Mouse (Mus musculus) embryonic facial prominence, embryonic 15.5 days (tissue): Measurements from ENCODE around the gene Serpinf1. TPM values are rescaled to one million over a fixed set of nuclear protein-coding genes. Genes with fewer than 3 reads are reported as not detected.

Experiments
- ATAC-seq: fragments of 200-750 bp; cut with Nextera tagmentation; 2 replicates; pipeline ENCODE4 v1.8.0; 2017; ENCODE audit warnings: low read depth, moderate TSS enrichment; ENCODE audit not compliant: insufficient number of reproducible peaks, low FRiP score, low TSS enrichment
- H3K27ac ChIP-seq: fragments of 300-500 bp; sonication (generic); replicated peaks from 2 replicates; pipeline ENCODE4 v1.5.1; 2015; ENCODE audit warnings: mild to moderate bottlenecking, inconsistent platforms
- H3K27me3 ChIP-seq: fragments of 300-500 bp; sonication (generic); 2 replicates; pipeline ENCODE4 v1.6.1; 2015; ENCODE audit warnings: inconsistent platforms
- H3K36me3 ChIP-seq: fragments of 300-500 bp; sonication (generic); 2 replicates; pipeline ENCODE4 v1.6.1; 2015; ENCODE audit warnings: mild to moderate bottlenecking, inconsistent platforms
- H3K4me1 ChIP-seq: fragments of 300-500 bp; sonication (generic); 2 replicates; pipeline ENCODE4 v1.6.1; 2015; ENCODE audit warnings: inconsistent platforms
- H3K4me2 ChIP-seq: fragments of 300-500 bp; sonication (generic); replicated peaks from 2 replicates; pipeline ENCODE4 v1.6.1; 2015; ENCODE audit warnings: mild to moderate bottlenecking, inconsistent platforms
- H3K4me3 ChIP-seq: fragments of 300-500 bp; sonication (generic); replicated peaks from 2 replicates; pipeline ENCODE4 v1.5.1; 2015; ENCODE audit warnings: mild to moderate bottlenecking, inconsistent platforms
- H3K9ac ChIP-seq: fragments of 300-500 bp; sonication (generic); 2 replicates; pipeline ENCODE4 v1.6.1; 2015; ENCODE audit warnings: inconsistent platforms
- H3K9me3 ChIP-seq: fragments of 300-500 bp; sonication (generic); replicated peaks from 2 replicates; pipeline ENCODE4 v1.6.1; 2016; ENCODE audit warnings: inconsistent platforms
- WGBS: fragments of 180-500 bp; shearing (Covaris S2); methylation state at CpG from one replicate; pipeline ENCODE4 v1.1.7; 2015; 5-methylcytosine and 5-hydroxymethylcytosine counted together
- polyA plus RNA-seq: library from polyadenylated mRNA; unstranded; fragments of >200 nt; fragmentation: Nextera tagmentation; extraction: Ambion mirVana; gene quantifications from 2 replicates; pipeline ENCODE4 v1.2.1, GENCODE M21; 2015

Gene Serpinf1
- polyA plus RNA-seq = 393 and 406 TPM in 2 replicates

DNA sequence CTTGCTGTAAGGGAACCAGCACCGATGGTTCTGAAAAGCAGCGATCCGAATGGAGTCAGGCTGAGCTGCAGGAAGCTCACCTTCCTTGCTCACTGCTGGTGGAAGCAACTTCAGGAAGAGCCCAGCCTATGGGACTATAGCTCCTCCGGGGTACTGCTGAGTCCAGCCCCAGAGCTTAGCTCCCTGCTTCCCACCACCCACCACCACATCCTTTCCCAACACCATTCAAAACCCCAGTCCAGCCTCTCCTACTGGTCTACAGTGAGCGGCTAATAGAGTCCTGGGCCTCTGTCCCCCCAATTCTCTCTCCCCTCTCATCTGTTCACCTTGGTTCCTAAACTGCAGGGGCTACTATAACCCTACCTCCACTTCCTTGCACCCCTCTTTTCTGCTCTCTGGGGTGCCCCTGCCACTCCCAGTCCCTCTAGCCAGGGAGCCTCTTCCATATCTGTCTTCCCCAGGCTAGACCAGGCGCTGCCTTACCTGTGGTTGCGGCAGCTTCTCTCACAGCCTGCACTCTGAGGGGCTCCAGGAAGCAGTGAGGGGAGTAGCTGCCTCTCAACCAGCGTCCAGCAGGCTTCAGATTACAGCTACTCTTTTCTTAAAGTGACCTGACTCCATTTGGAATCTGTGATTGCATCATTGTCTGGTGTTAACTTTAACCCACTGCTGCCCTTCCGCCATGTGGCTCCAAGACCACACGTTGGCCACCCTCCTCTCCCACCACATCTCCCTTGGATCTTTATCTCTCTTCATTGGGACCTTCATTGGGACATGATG lies at the start of gene Serpinf1:
Gene Serpinf1 (minus strand): TSS at position 689 of the 780 bp plus-strand sequence.
- Histone ChIP-seq H3K9ac (peak within 1 kb of the TSS; percentile 21), H3K9me3 (no peaks in the 10 kb centered on the region), H3K27ac (peak within 1 kb of the TSS; percentile 86), H3K36me3 (peaks cover 6% of the 10 kb centered on the region; the same call in 1 of the 2 replicates), H3K27me3 (no peaks in the 10 kb centered on the region), H3K4me3 (peak within 1 kb of the TSS; percentile 52), H3K4me2 (peak within 1 kb of the TSS; percentile 58), H3K4me1 (peaks cover 26% of the 10 kb centered on the region)
- WGBS = 26% methylated on average over 10 of the region's 10 CpGs
- ATAC-seq = 0 out of 2 replicates have a peak, but pooled peaks have one; percentile 9

DNA sequence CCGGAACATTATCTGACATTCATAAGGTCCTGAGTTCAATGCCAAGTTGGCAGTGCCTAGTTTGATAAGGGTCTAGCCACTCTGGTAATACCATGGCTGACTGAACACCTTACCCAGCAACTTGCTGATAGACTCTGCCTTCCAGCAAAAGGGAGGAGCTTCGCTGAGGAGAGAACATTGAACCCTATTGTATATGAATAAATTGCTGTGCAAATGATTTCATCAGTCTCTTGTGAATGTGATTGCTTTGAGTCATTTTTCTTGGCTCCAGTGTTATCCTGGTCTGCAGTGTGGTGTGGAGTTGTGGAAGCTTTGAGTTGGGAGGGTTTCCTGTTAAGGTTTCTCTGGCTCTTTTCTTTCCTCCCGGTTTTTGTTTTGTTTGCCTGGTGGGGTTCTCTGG lies 48.2 kb upstream of the Serpinf1 start:
- WGBS = 85% methylated on average over 3 of the region's 3 CpGs
- Histone ChIP-seq H3K4me1 (peaks cover 15% of the 10 kb centered on the region), H3K9ac (no peak overlapping the region), H3K27ac (no peak overlapping the region), H3K36me3 (peaks cover 6% of the 10 kb centered on the region; the same call in 1 of the 2 replicates), H3K4me3 (no peak overlapping the region), H3K4me2 (no peak overlapping the region), H3K9me3 (no peaks in the 10 kb centered on the region), H3K27me3 (no peaks in the 10 kb centered on the region)
- ATAC-seq = no peak

DNA sequence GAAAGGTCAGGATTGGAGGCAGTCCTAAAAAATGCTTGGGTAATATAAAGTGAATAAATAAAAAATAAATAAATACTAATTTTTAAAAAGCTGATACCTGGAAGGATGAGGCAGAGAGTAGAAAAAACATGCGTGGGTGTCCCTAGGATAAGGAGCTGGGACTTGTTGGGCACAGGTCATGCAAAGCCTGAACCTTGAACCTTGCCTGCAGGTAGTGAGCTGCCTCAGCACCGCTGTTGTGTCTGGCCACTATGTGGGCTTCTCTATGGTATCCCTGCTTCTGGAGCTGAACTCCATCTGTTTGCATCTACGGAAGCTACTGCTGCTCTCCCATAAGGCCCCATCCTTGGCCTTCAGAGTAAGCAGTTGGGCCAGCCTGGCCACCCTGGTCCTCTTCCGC lies 46.8 kb upstream of the Serpinf1 start:
- no peak for ATAC-seq
- H3K36me3 ChIP-seq = peaks cover 20% of the 10 kb centered on the region
- WGBS = 92% methylated on average over 4 of the region's 4 CpGs
- H3K4me3 ChIP-seq = no peak overlapping the region
- H3K27ac ChIP-seq = no peak overlapping the region
- H3K4me2 ChIP-seq = no peak overlapping the region
- no peaks in the 10 kb centered on the region for H3K9me3 ChIP-seq
- no peaks in the 10 kb centered on the region for H3K27me3 ChIP-seq
- H3K9ac ChIP-seq = no peak overlapping the region
- H3K4me1 ChIP-seq = peaks cover 15% of the 10 kb centered on the region

DNA sequence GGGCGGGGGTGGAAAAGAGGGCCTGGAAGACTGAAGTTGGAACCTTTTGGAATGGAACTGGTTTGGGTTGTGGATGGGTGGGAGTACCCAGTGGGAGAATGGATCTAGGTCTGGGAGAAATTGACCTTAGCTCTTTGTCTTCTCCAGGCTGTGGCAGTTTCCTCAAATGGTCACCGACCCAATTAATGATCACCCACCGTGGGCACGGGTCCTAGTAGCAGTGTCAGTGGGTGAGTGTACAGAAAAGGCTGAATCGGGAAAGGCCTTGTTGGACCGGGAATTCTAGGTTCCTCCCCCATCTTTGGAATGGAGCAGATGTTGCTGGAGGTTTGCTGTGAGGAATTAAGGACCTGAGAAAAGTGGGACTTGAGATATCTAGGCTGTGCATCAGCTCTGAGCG lies 45.9 kb upstream of the Serpinf1 start:
- ATAC-seq = no peak
- Histone ChIP-seq H3K27ac (peak overlapping the region; percentile 72; the same call in 1 of the 2 replicates), H3K9ac (peak overlapping the region; percentile 44), H3K9me3 (no peaks in the 10 kb centered on the region), H3K36me3 (peaks cover 20% of the 10 kb centered on the region), H3K27me3 (no peaks in the 10 kb centered on the region), H3K4me2 (peak overlapping the region; percentile 84), H3K4me3 (peak overlapping the region; percentile 54), H3K4me1 (peaks cover 18% of the 10 kb centered on the region)
- 62% methylated on average over 7 of the region's 7 CpGs for WGBS

- 18% methylated on average over 19 of the region's 19 CpGs for WGBS
- peak overlapping the region; percentile 54 for H3K4me3 ChIP-seq
Measured at GRCm38 (mm10) chr11:75467512-75468215, 45.2 kb upstream of the Serpinf1 start.

DNA sequence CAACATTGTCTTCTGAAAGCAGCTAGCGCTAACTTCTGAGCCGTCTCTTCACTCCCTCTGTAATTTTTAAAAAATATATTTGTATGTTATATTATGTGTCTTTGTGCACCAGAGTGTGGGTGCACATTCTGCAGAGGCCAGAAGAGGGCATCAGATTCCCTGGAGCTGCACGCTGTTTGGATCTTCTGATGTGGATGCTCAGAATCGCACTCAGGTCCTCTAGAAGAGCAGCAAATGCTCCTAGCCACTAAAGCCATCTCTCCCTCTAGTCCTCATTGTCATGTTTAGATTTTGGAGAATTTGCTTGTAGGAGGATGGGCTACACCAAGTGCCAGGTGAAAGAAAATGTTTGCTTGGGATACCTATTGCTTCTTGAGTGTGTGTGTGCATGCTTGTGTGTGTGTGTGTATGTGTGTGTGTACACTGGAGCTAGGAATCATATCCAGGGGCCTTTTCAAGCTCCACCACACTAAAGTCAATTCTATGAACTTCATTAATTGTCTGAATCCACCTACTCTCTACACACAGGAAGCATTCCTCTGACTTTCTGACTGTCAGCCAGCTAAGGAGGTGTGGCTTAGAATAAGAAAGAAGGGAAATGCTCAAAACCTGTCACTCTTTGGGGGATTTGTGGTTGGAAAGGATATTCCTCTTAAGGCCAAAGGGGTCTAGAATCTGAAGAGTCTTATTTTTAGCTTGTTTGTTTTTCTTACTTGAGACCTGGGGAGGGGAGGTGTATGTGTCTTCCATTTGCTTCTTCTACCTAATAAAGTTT lies 44.4 kb upstream of the Serpinf1 start:
- H3K4me3 ChIP-seq = no peak overlapping the region
- no peak overlapping the region for H3K9ac ChIP-seq
- H3K27ac ChIP-seq = no peak overlapping the region
- peaks cover 33% of the 10 kb centered on the region for H3K4me1 ChIP-seq
- no peaks in the 10 kb centered on the region for H3K9me3 ChIP-seq
- 96% methylated on average over 4 of the region's 4 CpGs for WGBS
- H3K27me3 ChIP-seq = no peaks in the 10 kb centered on the region
- peaks cover 20% of the 10 kb centered on the region for H3K36me3 ChIP-seq
- H3K4me2 ChIP-seq = no peak overlapping the region
- no peak for ATAC-seq

More at GRCm38 (mm10) chr11:75467512-75468215, 45.2 kb upstream of the Serpinf1 start:
- no peaks in the 10 kb centered on the region for H3K27me3 ChIP-seq
- peak overlapping the region; percentile 44 for H3K9ac ChIP-seq
- peaks cover 26% of the 10 kb centered on the region for H3K4me1 ChIP-seq
- peak; percentile 76 for ATAC-seq
- peak overlapping the region; percentile 72 for H3K27ac ChIP-seq
- peak overlapping the region; percentile 84 for H3K4me2 ChIP-seq
- H3K9me3 ChIP-seq = no peaks in the 10 kb centered on the region
- peaks cover 20% of the 10 kb centered on the region for H3K36me3 ChIP-seq

DNA sequence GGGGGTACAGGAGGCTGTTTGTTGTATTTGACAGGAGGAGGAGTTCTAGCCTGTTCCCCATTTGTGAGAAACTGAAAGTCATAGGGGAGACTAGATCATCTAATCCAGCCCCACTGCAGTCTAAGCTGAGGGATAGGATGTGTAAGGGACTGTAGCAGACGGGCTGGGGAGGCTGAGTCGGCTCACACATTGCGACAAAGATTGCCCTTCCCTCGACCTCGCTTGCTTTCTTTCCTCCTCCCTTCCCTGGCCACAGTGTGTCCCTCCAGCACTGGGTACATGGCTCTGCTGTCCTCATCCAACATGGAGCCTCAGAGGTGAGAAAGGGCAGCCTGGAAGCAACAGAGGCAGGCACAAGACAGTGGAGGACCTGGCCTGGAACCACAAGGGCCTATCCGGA lies 42.5 kb upstream of the Serpinf1 start:
- no peak for ATAC-seq
- Histone ChIP-seq H3K4me2 (no peak overlapping the region), H3K27me3 (no peaks in the 10 kb centered on the region), H3K9ac (no peak overlapping the region), H3K9me3 (no peaks in the 10 kb centered on the region), H3K4me3 (no peak overlapping the region), H3K36me3 (peaks cover 20% of the 10 kb centered on the region), H3K27ac (no peak overlapping the region), H3K4me1 (peaks cover 39% of the 10 kb centered on the region)
- WGBS = 79% methylated on average over 6 of the region's 6 CpGs

GRCm38 (mm10) chr11:75464417-75464816 lies 41.9 kb upstream of the Serpinf1 start:
- Histone ChIP-seq H3K4me1 (peaks cover 45% of the 10 kb centered on the region), H3K27ac (no peak overlapping the region), H3K27me3 (no peaks in the 10 kb centered on the region), H3K4me3 (no peak overlapping the region), H3K9me3 (no peaks in the 10 kb centered on the region), H3K4me2 (no peak overlapping the region), H3K9ac (no peak overlapping the region), H3K36me3 (peaks cover 20% of the 10 kb centered on the region)
- no peak for ATAC-seq
- WGBS = 87% methylated on average over 6 of the region's 6 CpGs

- whole genome bisulfite sequencing = 53% methylated on average over 4 of the region's 4 CpGs
- peaks cover 47% of the 10 kb centered on the region for H3K4me1 ChIP-seq
- H3K27ac ChIP-seq = peak overlapping the region; percentile 85
- H3K27me3 ChIP-seq = no peaks in the 10 kb centered on the region
- H3K4me3 ChIP-seq = 0 out of 2 replicates have a peak overlapping the region, but pooled peaks have one; percentile 81
- H3K9me3 ChIP-seq = no peaks in the 10 kb centered on the region
- H3K4me2 ChIP-seq = peak overlapping the region; percentile 91; the same call in 1 of the 2 replicates
- no peak overlapping the region for H3K9ac ChIP-seq
- no peak for ATAC-seq
- H3K36me3 ChIP-seq = peaks cover 20% of the 10 kb centered on the region
Measured at GRCm38 (mm10) chr11:75463624-75464023, 41.1 kb upstream of the Serpinf1 start.

DNA sequence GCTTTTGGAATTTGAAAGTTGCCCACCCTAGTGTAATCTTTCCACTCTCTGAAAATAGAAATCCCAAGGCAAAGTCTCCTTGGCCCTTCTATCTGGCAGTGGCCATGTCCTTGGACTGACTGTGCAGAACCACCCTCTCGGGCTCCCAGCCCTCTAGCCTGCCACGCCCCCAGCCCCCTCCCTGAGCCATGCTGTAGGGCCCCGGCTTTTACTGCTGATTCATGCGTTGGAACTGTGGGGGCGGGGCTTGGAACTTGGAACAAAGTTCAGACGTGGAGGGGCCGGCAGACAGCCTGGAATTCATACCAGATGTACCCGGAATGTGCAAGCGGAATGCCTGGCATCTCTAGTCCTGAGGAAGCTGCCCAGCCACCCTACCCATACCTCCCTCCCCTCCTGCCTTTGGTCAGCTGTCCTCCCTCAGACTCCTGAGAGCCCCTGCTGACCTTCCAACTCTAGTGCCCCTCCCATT lies 40.4 kb upstream of the Serpinf1 start:
- peak overlapping the region; percentile 81 for H3K4me3 ChIP-seq
- no peaks in the 10 kb centered on the region for H3K9me3 ChIP-seq
- peaks cover 20% of the 10 kb centered on the region for H3K36me3 ChIP-seq
- H3K27me3 ChIP-seq = no peaks in the 10 kb centered on the region
- H3K9ac ChIP-seq = no peak overlapping the region
- peak; percentile 18; the same call in 1 of the 2 replicates for ATAC-seq
- peaks cover 41% of the 10 kb centered on the region for H3K4me1 ChIP-seq
- H3K4me2 ChIP-seq = peak overlapping the region; percentile 91
- H3K27ac ChIP-seq = peak overlapping the region; percentile 85
- 2% methylated on average over 9 of the region's 9 CpGs for WGBS
